In genomic region chr5:39126270-39126691, GRCm38 (mm10) we compare ENCODE assay signal across 19 mouse cellular contexts.
A peak's percentile ranks its signal among the peaks of the same experiment; 100 is the strongest.
DNase-seq lines count a peak whose midpoint lies in the region; ATAC-seq and TF ChIP-seq lines count a peak whose summit lies in the region.
"Had no signal": no experiment of that assay in that cellular context is flagged by ENCODE, and none has a peak within 500 bp of the region (broad histone marks: within the 10 kb centered on the region; RNA-seq: fewer than 3 reads in every experiment).

No protein-coding gene starts in this region.

- no peak overlapping the region for H3K4me3 ChIP-seq in embryonic facial prominence, embryonic 11.5 days (ENCODE audit: low read depth, low read length)
- no peak overlapping the region for H3K4me3 ChIP-seq in embryonic facial prominence, embryonic 10.5 days
- no peak overlapping the region for H3K4me3 ChIP-seq in lung, embryonic 14.5 days (ENCODE audit: low read depth, low read length)
- H3K4me3 ChIP-seq in embryonic facial prominence, embryonic 14.5 days (ENCODE audit: low read depth, low read length), result no peak overlapping the region
- H3K4me3 ChIP-seq in limb, embryonic 15.5 days, result no peak overlapping the region
- H3K4me3 ChIP-seq: erythroblast, embryonic 14.5 days; neural tube, embryonic 12.5 days had no signal

- no peak for ATAC-seq in embryonic facial prominence, embryonic 11.5 days (replicated peaks; ENCODE audit: insufficient number of reproducible peaks, low FRiP score, low TSS enrichment, low read depth)
- no peak; the same call in 1 of the 2 replicates for ATAC-seq in lung, embryonic 14.5 days (ENCODE audit: insufficient read depth)
- peak; percentile 84; the same call in 1 of the 2 replicates for ATAC-seq in embryonic facial prominence, embryonic 14.5 days (ENCODE audit: low read depth)
- peak; percentile 82 for ATAC-seq in limb, embryonic 15.5 days (ENCODE audit: insufficient number of reproducible peaks, low FRiP score, low TSS enrichment, low read depth)
- ATAC-seq: activated CD4-positive, CD25-positive, alpha-beta regulatory T cell, adult 4 months; lung, postnatal 0 days had no signal

- no peaks in the 10 kb centered on the region for H3K36me3 ChIP-seq in embryonic facial prominence, embryonic 11.5 days (replicated peaks; ENCODE audit: control insufficient read depth, insufficient read depth, low read depth, low read length)
- H3K36me3 ChIP-seq in embryonic facial prominence, embryonic 10.5 days (replicated peaks), result no peaks in the 10 kb centered on the region
- no peaks in the 10 kb centered on the region for H3K36me3 ChIP-seq in lung, embryonic 14.5 days (ENCODE audit: insufficient read depth)
- H3K36me3 ChIP-seq in embryonic facial prominence, embryonic 14.5 days (ENCODE audit: control insufficient read depth, insufficient read depth, low read length), result no peaks in the 10 kb centered on the region
- no peaks in the 10 kb centered on the region for H3K36me3 ChIP-seq in limb, embryonic 15.5 days
- H3K36me3 ChIP-seq: G1E; neural tube, embryonic 12.5 days had no signal

- DNase-seq in embryonic facial prominence, embryonic 11.5 days (ENCODE audit: low spot score), result peak; percentile 26
- DNase-seq in embryonic facial prominence, embryonic 10.5 days (ENCODE audit: low spot score), result no peak
- DNase-seq in lung, embryonic 14.5 days, result peak; percentile 62
- no peak for DNase-seq in lung, postnatal 36 days
- peak; percentile 96 for DNase-seq in embryonic facial prominence, embryonic 14.5 days (ENCODE audit: low spot score)
- DNase-seq in layer of hippocampus, adult 11-12 months (ENCODE audit: low spot score), result no peak
- DNase-seq in yolk sac, embryonic 10.5 days (ENCODE audit: low spot score), result no peak
- DNase-seq: cerebellum, postnatal 36 days; gastrocnemius, postnatal 14 days; heart, postnatal 4 days; kidney, postnatal 10 days; liver had no signal

- no peaks in the 10 kb centered on the region for H3K9me3 ChIP-seq in embryonic facial prominence, embryonic 11.5 days (replicated peaks; ENCODE audit: control insufficient read depth, low read length)
- H3K9me3 ChIP-seq in embryonic facial prominence, embryonic 10.5 days, result no peaks in the 10 kb centered on the region
- no peaks in the 10 kb centered on the region for H3K9me3 ChIP-seq in lung, embryonic 14.5 days (ENCODE audit: low read depth, low read length)
- H3K9me3 ChIP-seq in embryonic facial prominence, embryonic 14.5 days (ENCODE audit: control insufficient read depth, low read length), result no peaks in the 10 kb centered on the region
- H3K9me3 ChIP-seq in limb, embryonic 15.5 days, result no peaks in the 10 kb centered on the region
- H3K9me3 ChIP-seq: neural tube, embryonic 12.5 days had no signal

- TF ChIP-seq CTCF in lung, embryonic 14.5 days (IDR thresholded peaks at IDR 0.05; ENCODE audit: low read depth), result no peak

- H3K27me3 ChIP-seq in embryonic facial prominence, embryonic 11.5 days (ENCODE audit: control insufficient read depth, insufficient read depth, low read length), result no peaks in the 10 kb centered on the region
- H3K27me3 ChIP-seq in embryonic facial prominence, embryonic 10.5 days (replicated peaks; ENCODE audit: low read depth, poor library complexity, severe bottlenecking), result no peaks in the 10 kb centered on the region
- H3K27me3 ChIP-seq in lung, embryonic 14.5 days (ENCODE audit: insufficient read depth, low read length), result no peaks in the 10 kb centered on the region
- no peaks in the 10 kb centered on the region for H3K27me3 ChIP-seq in embryonic facial prominence, embryonic 14.5 days (replicated peaks; ENCODE audit: control insufficient read depth, insufficient read depth, low read length)
- H3K27me3 ChIP-seq in limb, embryonic 15.5 days, result no peaks in the 10 kb centered on the region
- H3K27me3 ChIP-seq: neural tube, embryonic 12.5 days had no signal

- H3K4me2 ChIP-seq in embryonic facial prominence, embryonic 11.5 days (ENCODE audit: low read depth, low read length), result no peak overlapping the region
- no peak overlapping the region for H3K4me2 ChIP-seq in lung, embryonic 14.5 days
- H3K4me2 ChIP-seq in embryonic facial prominence, embryonic 14.5 days (ENCODE audit: low read depth, low read length), result no peak overlapping the region
- H3K4me2 ChIP-seq in limb, embryonic 15.5 days, result no peak overlapping the region
- H3K4me2 ChIP-seq: heart, embryonic 11.5 days; neural tube, embryonic 12.5 days had no signal

- no peak overlapping the region for H3K9ac ChIP-seq in embryonic facial prominence, embryonic 11.5 days (replicated peaks; ENCODE audit: low read length)
- no peak overlapping the region for H3K9ac ChIP-seq in lung, embryonic 14.5 days
- H3K9ac ChIP-seq in embryonic facial prominence, embryonic 14.5 days (ENCODE audit: low read depth, low read length), result no peak overlapping the region
- no peak overlapping the region for H3K9ac ChIP-seq in limb, embryonic 15.5 days
- H3K9ac ChIP-seq: neural tube, embryonic 12.5 days had no signal

- WGBS in embryonic facial prominence, embryonic 11.5 days, result 70% methylated on average over 2 of the region's 2 CpGs
- WGBS in embryonic facial prominence, embryonic 10.5 days, result 79% methylated on average over 2 of the region's 2 CpGs
- 71% methylated on average over 2 of the region's 2 CpGs for WGBS in lung, embryonic 14.5 days
- WGBS in embryonic facial prominence, embryonic 14.5 days, result 27% methylated on average over 2 of the region's 2 CpGs
- WGBS in limb, embryonic 15.5 days, result 35% methylated on average over 2 of the region's 2 CpGs

- H3K4me1 ChIP-seq in embryonic facial prominence, embryonic 11.5 days (ENCODE audit: control insufficient read depth, insufficient read depth, low read length), result no peaks in the 10 kb centered on the region
- H3K4me1 ChIP-seq in embryonic facial prominence, embryonic 10.5 days, result no peaks in the 10 kb centered on the region
- no peaks in the 10 kb centered on the region; the same call in 1 of the 2 replicates for H3K4me1 ChIP-seq in lung, embryonic 14.5 days (ENCODE audit: insufficient read depth)
- H3K4me1 ChIP-seq in embryonic facial prominence, embryonic 14.5 days (ENCODE audit: control insufficient read depth, insufficient read depth, low read length), result peaks cover 16% of the 10 kb centered on the region
- peaks cover 9% of the 10 kb centered on the region; the same call in 1 of the 2 replicates for H3K4me1 ChIP-seq in limb, embryonic 15.5 days
- H3K4me1 ChIP-seq: neural tube, embryonic 12.5 days had no signal

- no peak overlapping the region for H3K27ac ChIP-seq in embryonic facial prominence, embryonic 11.5 days (replicated peaks; ENCODE audit: low read depth, low read length)
- H3K27ac ChIP-seq in embryonic facial prominence, embryonic 10.5 days (replicated peaks), result no peak overlapping the region
- no peak overlapping the region for H3K27ac ChIP-seq in lung, embryonic 14.5 days (ENCODE audit: low read depth)
- H3K27ac ChIP-seq in embryonic facial prominence, embryonic 14.5 days (replicated peaks; ENCODE audit: low read depth, low read length), result 0 out of 2 replicates have a peak overlapping the region, but pooled peaks have one; percentile 52
- H3K27ac ChIP-seq in limb, embryonic 15.5 days, result peak overlapping the region; percentile 43; the same call in 1 of the 2 replicates
- H3K27ac ChIP-seq: neural tube, embryonic 12.5 days had no signal

Comparison
In these comparisons a context has a peak if more than half of its experiments do, and no peak if none do; other contexts are left out.
1. ATAC-seq: peak in embryonic facial prominence, embryonic 14.5 days (single experiment) and limb, embryonic 15.5 days (single experiment); none in embryonic facial prominence, embryonic 11.5 days (single experiment) and lung, embryonic 14.5 days (single experiment).
2. DNase-seq: peak in embryonic facial prominence, embryonic 11.5 days (single experiment), lung, embryonic 14.5 days (single experiment) and embryonic facial prominence, embryonic 14.5 days (single experiment); none in embryonic facial prominence, embryonic 10.5 days (single experiment), lung, postnatal 36 days (single experiment), layer of hippocampus, adult 11-12 months (single experiment) and yolk sac, embryonic 10.5 days (single experiment).
3. H3K27ac ChIP-seq: peak in embryonic facial prominence, embryonic 14.5 days (single experiment) and limb, embryonic 15.5 days (single experiment); none in embryonic facial prominence, embryonic 11.5 days (single experiment), embryonic facial prominence, embryonic 10.5 days (single experiment) and lung, embryonic 14.5 days (single experiment).